Mouse (Mus musculus) small intestine, adult 2 months (tissue): ENCODE results near the gene Nbas.

ENCODE experiments used
- CTCF ChIP-seq: fragments of 200-500 bp; IDR thresholded peaks from 2 replicates; pipeline ENCODE4 v1.5.1; 2012; ENCODE audit warnings: low read depth, mild to moderate bottlenecking, control low read depth, inconsistent platforms, low read length, moderate library complexity, mixed read lengths; ENCODE audit not compliant: insufficient replicate concordance, insufficient read length; ENCODE audit errors: extremely low read depth
- POLR2A ChIP-seq: fragments of 200-500 bp; IDR thresholded peaks from 2 replicates; pipeline ENCODE4 v1.6.1; 2012; ENCODE audit warnings: low read depth, mild to moderate bottlenecking, control low read depth, inconsistent platforms, low read length, moderate library complexity

DNA sequence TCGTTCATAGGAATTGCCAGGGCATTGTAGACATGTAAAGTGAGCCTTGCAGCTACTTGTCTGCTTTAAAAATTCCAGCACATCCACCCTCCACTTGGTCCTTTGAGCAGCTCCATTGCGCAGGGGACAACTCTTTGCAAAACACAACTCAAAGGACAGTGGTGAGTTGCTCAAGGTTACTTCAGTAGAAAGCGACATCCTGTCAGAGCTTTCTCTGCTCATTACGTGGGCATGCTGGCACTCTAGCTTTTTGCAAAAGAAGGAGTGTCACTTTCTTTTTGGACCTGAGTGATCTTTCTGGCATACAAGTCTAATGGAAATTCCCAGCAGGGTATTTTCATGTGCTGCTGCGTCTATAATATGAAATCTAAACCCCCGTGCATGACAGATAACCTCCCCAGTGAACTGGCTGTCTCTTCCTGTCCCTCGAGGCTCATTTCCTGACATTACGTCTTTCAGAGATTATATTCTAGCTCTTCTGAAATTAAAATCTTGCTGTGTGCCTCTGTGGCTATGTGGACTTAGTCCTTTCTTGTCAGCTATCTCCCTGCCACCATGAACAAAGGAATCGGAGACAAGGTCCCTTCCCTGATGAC, 192.7 kb downstream of the Nbas start:
- TF ChIP-seq POLR2A = no peak
- TF ChIP-seq CTCF = no peak
